Mouse (Mus musculus) hindbrain, postnatal 0 days (tissue): ENCODE data around the gene Olfm3. TPM values are rescaled to one million over a fixed set of nuclear protein-coding genes. Genes with fewer than 3 reads are reported as not detected.

Experiments
- ATAC-seq: fragments of 200-750 bp; cut with Nextera tagmentation; 2 replicates; pipeline ENCODE4 v1.8.0; 2017; ENCODE audit warnings: mild to moderate bottlenecking, moderate TSS enrichment, moderate library complexity
- DNase-seq: peaks from one replicate; pipeline ENCODE4 v3.0.0-alpha.2; 2015; ENCODE audit warnings: low spot score
- H3K27ac ChIP-seq: fragments of 300-500 bp; sonication (generic); 2 replicates; pipeline ENCODE4 v1.5.1; 2014; ENCODE audit warnings: mild to moderate bottlenecking
- H3K27me3 ChIP-seq: fragments of 300-500 bp; sonication (generic); 2 replicates; pipeline ENCODE4 v1.6.1; 2014; ENCODE audit warnings: low read length, mixed read lengths; ENCODE audit not compliant: insufficient read depth
- H3K36me3 ChIP-seq: fragments of 300-500 bp; sonication (generic); 2 replicates; pipeline ENCODE4 v1.6.1; 2014; ENCODE audit warnings: low read length, mixed read lengths; ENCODE audit not compliant: insufficient read depth
- H3K4me1 ChIP-seq: fragments of 300-500 bp; sonication (generic); 2 replicates; pipeline ENCODE4 v1.6.1; 2014; ENCODE audit warnings: antibody characterized with exemption, low read length, mixed read lengths; ENCODE audit not compliant: insufficient read depth
- H3K4me2 ChIP-seq: fragments of 300-500 bp; sonication (generic); 2 replicates; pipeline ENCODE4 v1.6.1; 2014; ENCODE audit warnings: low read depth, mild to moderate bottlenecking, low read length, moderate library complexity, mixed read lengths
- H3K4me3 ChIP-seq: fragments of 300-500 bp; sonication (generic); 2 replicates; pipeline ENCODE4 v1.5.1; 2014; ENCODE audit warnings: low read length
- H3K9ac ChIP-seq: fragments of 300-500 bp; sonication (generic); replicated peaks from 2 replicates; pipeline ENCODE4 v1.6.1; 2014; ENCODE audit warnings: mild to moderate bottlenecking, low read length, moderate library complexity, mixed read lengths
- H3K9me3 ChIP-seq: fragments of 300-500 bp; sonication (generic); 2 replicates; pipeline ENCODE4 v1.6.1; 2016; ENCODE audit warnings: low read length, mixed read lengths
- CTCF ChIP-seq: IDR thresholded peaks from 2 replicates; pipeline ENCODE4 v1.5.1; 2016; ENCODE audit warnings: antibody characterized with exemption, control low read depth, low read depth
- WGBS: fragments of 180-500 bp; shearing (Covaris S2); extraction: QIAGEN DNeasy Blood & Tissue Kit; methylation state at CpG from one replicate; pipeline ENCODE4 v1.1.7; 2014; 5-methylcytosine and 5-hydroxymethylcytosine counted together
- polyA plus RNA-seq: library from polyadenylated mRNA; unstranded; fragments of >200 nt; fragmentation: Nextera tagmentation; extraction: Ambion mirVana; gene quantifications from 2 replicates; pipeline ENCODE4 v1.2.1, GENCODE M21; 2015
- total RNA-seq: library from RNA; depleted of rRNA; stranded (reverse); fragments of >200 nt; gene quantifications from 2 replicates; pipeline ENCODE4 v1.2.3, GENCODE M21; 2014; rRNA removed

Olfm3 gene
- total RNA-seq, result 26.1 and 30.4 TPM in 2 replicates
- 16.6 and 19.2 TPM in 2 replicates for polyA plus RNA-seq

- DNase-seq, result peak; percentile 73
- ATAC-seq, result peak; percentile 81
- Histone ChIP-seq H3K4me3 (peak within 1 kb of the TSS; percentile 42), H3K36me3 (no peaks in the 10 kb centered on the region), H3K4me2 (peak within 1 kb of the TSS; percentile 68), H3K27me3 (no peaks in the 10 kb centered on the region), H3K4me1 (no peaks in the 10 kb centered on the region), H3K9me3 (no peaks in the 10 kb centered on the region), H3K9ac (peak within 1 kb of the TSS; percentile 31), H3K27ac (0 out of 2 replicates have a peak within 1 kb of the TSS, but pooled peaks have one; percentile 27)
- peak; percentile 33 for TF ChIP-seq CTCF
- 2% methylated on average over 21 of the region's 21 CpGs for WGBS
These were observed at the start of gene Olfm3 for GRCm38 (mm10) chr3:114903924-114904438. Gene Olfm3, plus strand, starts transcription at chr3:114904078.

GRCm38 (mm10) chr3:114889764-114890163, 14.1 kb upstream of the Olfm3 start:
- no peaks in the 10 kb centered on the region for H3K27me3 ChIP-seq
- H3K9me3 ChIP-seq, result no peaks in the 10 kb centered on the region
- no peak overlapping the region for H3K27ac ChIP-seq
- H3K36me3 ChIP-seq, result no peaks in the 10 kb centered on the region
- DNase-seq (no peak), ATAC-seq (no peak)
- H3K4me3 ChIP-seq, result no peak overlapping the region
- no peak overlapping the region for H3K9ac ChIP-seq
- H3K4me2 ChIP-seq, result no peak overlapping the region
- TF ChIP-seq CTCF, result no peak
- WGBS, result 84% methylated on average over 3 of the region's 3 CpGs
- no peaks in the 10 kb centered on the region for H3K4me1 ChIP-seq

- no peaks in the 10 kb centered on the region for H3K27me3 ChIP-seq
- ATAC-seq (peak; percentile 57), DNase-seq (peak; percentile 53)
- WGBS, result 13% methylated on average over 16 of the region's 16 CpGs
- TF ChIP-seq CTCF, result no peak
- H3K4me1 ChIP-seq, result no peaks in the 10 kb centered on the region
- peak overlapping the region; percentile 68 for H3K4me2 ChIP-seq
- peak overlapping the region; percentile 42 for H3K4me3 ChIP-seq
- peak overlapping the region; percentile 31; the same call in 1 of the 2 replicates for H3K9ac ChIP-seq
- no peaks in the 10 kb centered on the region for H3K36me3 ChIP-seq
- 0 out of 2 replicates have a peak overlapping the region, but pooled peaks have one; percentile 27 for H3K27ac ChIP-seq
- H3K9me3 ChIP-seq, result no peaks in the 10 kb centered on the region
These were observed 950 bp downstream of the Olfm3 start for GRCm38 (mm10) chr3:114904633-114905423.

- H3K27ac ChIP-seq, result no peak overlapping the region
- peak; percentile 63 for DNase-seq
- H3K4me1 ChIP-seq, result no peaks in the 10 kb centered on the region
- no peak overlapping the region for H3K4me3 ChIP-seq
- no peaks in the 10 kb centered on the region for H3K9me3 ChIP-seq
- no peaks in the 10 kb centered on the region for H3K36me3 ChIP-seq
- no peaks in the 10 kb centered on the region for H3K27me3 ChIP-seq
- H3K9ac ChIP-seq, result no peak overlapping the region
- TF ChIP-seq CTCF, result peak; percentile 60
- H3K4me2 ChIP-seq, result no peak overlapping the region
- 0 out of 2 replicates have a peak, but pooled peaks have one; percentile 46 for ATAC-seq
These were observed 3.7 kb downstream of the Olfm3 start for GRCm38 (mm10) chr3:114907537-114907936.

GRCm38 (mm10) chr3:114908846-114909245, 5.0 kb downstream of the Olfm3 start:
- Histone ChIP-seq H3K4me1 (no peaks in the 10 kb centered on the region), H3K9ac (no peak overlapping the region), H3K4me2 (no peak overlapping the region), H3K4me3 (no peak overlapping the region), H3K27me3 (no peaks in the 10 kb centered on the region), H3K27ac (no peak overlapping the region), H3K9me3 (no peaks in the 10 kb centered on the region), H3K36me3 (no peaks in the 10 kb centered on the region)
- ATAC-seq (no peak), DNase-seq (no peak)
- WGBS, result 89% methylated on average over 3 of the region's 3 CpGs
- no peak for TF ChIP-seq CTCF

- WGBS, result 85% methylated on average over 3 of the region's 3 CpGs
- ATAC-seq (no peak), DNase-seq (no peak)
- Histone ChIP-seq H3K27ac (no peak overlapping the region), H3K4me1 (no peaks in the 10 kb centered on the region), H3K36me3 (no peaks in the 10 kb centered on the region), H3K9ac (no peak overlapping the region), H3K27me3 (no peaks in the 10 kb centered on the region), H3K4me2 (no peak overlapping the region), H3K9me3 (no peaks in the 10 kb centered on the region), H3K4me3 (no peak overlapping the region)
- no peak for TF ChIP-seq CTCF
These were observed 16.2 kb downstream of the Olfm3 start for GRCm38 (mm10) chr3:114920102-114920501.
